Mouse (Mus musculus) urinary bladder, adult 18-20 months (tissue): ENCODE results near the gene Plekhg1.

Experiments
- DNase-seq, 2 experiments: peaks; one replicate each; pipeline ENCODE4 v3.0.0; 2022; ENCODE audit warnings: low spot score in 2 of 2, mixed read lengths in 2 of 2

Plekhg1 gene

DNA sequence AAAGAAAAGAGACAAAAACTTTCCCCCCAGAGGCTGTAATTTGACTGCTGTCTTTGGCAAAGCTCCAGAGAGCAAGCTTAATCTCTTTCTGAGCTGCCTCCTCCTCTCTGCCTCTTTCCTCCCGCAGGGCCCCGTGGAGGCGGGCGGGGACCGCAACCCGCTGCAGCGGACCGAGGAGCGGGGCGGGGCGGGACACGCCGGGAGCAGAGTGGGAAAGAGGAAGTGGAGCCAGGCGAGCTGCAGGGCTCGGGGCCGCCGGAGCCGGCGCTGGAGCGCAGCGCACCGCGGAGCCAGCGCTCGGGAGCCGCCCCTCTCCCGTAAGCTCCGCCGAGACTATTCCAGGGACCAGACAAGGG is at the start of gene Plekhg1:
Plekhg1 (plus strand) TSS at position 217 of the 356 bp plus-strand sequence.
- peak; percentile 63 to 77 for DNase-seq

- DNase-seq = no peak
These were observed 47.4 kb upstream of the Plekhg1 start for GRCm38 (mm10) chr10:3692791-3693190.

GRCm38 (mm10) chr10:3693699-3694280 is 46.4 kb upstream of the Plekhg1 start:
- DNase-seq = no peak

- no peak for DNase-seq
These were observed 44.7 kb upstream of the Plekhg1 start for GRCm38 (mm10) chr10:3695332-3695905.

- peak in 1 of 2 experiments; percentile 14 for DNase-seq
These were observed 43.3 kb upstream of the Plekhg1 start for GRCm38 (mm10) chr10:3696727-3697348.

DNA sequence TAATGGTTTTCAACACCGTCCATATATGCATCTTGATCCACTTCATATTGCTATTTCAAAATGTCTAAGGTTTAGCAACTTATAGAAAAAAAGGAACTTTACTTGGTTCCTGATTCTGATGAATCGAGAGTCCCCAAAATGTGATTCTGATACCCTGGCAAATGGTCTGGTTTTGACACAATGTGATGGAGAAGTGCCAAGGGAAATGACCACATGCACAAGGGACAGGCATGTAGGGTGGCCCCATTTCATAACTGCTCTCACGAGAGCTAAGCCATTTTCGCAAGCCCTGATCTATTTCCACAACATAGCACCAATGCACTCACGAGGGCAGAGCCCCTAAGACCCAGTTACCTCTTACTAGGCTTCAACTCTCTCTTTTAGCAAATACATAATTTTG is 42.7 kb upstream of the Plekhg1 start:
- DNase-seq = no peak

DNA sequence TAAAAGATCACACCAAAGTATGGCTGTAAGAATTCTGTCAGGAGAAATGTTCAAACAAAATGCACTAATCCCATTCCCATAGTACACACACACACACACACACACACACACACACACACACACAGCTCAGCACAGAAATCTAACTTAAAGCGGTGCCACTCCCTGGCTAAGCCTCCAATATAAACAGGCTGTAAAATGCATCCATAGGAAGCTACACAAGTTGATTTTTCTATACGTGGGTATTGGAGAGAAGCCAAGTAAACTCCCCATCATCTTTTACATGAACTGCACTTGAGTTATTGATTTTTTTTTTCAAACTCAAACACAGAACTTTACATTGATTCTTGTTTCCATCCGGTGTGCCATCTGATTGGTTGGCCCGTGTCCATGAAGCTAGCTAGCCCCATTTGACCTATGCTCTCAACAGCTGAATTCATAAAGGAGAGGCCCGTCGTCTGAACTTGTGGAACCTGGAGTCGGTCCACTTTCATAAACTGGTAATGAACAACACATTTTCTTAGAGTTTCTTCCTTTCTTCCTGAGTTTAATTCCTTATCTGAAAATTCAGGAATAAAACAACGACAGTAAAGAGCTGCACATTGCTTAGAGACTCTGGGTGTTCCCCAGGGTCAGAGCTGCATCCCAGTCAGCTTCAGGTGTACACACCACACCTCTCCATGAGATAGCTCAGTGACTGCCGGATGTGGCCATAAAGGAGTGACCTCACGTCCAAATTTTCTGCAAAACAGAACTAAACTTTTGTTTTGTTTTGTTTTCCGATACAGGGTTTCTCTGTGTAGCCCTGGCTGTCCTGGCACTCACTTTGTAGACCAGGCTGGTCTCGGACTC is 39.7 kb upstream of the Plekhg1 start:
- DNase-seq = no peak

DNA sequence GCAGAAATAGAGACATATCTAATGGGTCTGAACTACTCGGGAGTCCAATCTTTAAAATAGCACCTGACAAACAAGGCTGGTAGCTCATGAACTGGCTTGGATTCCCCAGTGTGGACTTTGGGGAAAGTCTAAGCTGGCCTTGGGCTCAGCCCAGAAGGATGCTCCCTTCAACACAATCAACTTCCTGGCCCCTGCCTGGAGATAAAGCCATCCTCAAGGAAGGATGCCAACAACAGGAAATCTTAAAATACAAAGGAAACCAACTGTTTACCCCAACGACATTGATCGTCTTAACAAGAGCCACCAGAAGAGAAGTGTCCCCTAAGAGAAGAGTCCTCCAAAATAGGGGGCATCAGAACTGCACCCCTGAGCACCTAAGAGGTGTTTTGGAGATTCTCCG is 38.3 kb upstream of the Plekhg1 start:
- DNase-seq = no peak

DNA sequence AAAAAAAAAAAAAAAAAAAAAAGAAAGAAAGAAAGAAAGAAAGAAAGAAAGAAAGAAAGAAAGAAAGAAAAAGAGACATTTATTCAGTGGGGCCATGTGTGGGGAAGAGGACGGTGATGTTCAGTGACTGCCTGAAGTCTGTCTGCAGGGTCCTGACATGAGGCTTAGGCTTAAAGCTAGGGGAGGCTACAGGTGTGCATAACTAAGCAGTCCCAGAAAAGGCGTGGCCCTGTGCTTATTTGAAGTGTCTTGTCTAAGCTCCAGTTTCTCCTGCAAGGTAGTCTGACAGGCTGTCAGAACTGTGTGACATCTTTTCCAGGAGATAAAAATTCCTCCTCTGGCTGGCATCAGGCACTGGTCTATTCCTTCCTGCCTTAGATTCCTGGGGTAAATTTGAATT is 37.6 kb upstream of the Plekhg1 start:
- no peak for DNase-seq

DNA sequence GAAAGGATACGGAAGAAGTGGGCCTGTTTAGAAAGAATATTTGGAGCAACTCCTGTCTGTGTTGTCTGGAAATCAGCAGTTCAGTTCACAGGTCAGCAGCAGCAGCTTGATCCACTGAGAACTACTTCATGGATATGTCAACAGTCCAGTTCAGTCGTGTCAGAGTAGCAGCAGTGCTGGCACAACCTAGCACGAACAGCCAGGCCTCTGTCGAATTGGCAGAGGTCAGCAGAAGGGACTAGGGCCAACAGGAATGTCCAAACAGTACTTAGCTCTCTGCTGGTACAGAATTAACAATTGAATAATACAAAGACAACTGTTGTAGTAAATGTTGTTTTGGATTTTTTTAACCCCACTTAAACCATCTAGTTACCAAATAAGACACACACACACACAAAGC is 33.9 kb upstream of the Plekhg1 start:
- no peak for DNase-seq

- no peak for DNase-seq
These were observed 30.1 kb upstream of the Plekhg1 start for GRCm38 (mm10) chr10:3710081-3710480.

DNA sequence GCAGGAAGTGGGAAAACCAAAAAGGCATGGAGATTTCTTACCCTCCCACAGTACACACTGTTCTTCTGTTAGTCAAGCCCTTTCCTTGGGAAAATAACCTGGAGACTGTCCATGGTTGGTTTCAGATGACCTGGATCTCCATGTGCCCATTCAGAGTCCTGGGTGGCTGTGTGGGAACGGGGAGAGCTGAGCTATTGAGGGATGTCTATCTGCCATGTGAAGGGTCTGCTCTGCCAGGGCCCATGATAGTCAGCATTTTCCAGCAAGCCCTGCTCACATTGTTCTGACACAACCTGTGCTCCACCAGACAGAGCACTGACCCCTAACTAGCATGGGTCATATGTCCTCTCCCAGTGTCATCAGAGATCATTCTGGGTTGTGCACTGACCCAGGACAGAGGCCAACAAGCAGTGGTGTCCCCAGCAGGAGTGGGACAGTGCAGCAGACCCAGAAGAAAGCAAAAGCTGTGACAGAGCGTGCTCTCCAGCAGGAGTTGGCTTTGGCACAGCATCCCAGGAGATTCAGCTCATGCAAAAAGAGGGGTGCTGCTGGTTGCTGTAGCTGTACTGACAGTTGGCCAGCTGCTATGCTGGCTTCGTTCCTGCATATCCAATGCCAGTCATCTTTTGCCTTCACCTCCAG is 24.7 kb upstream of the Plekhg1 start:
- DNase-seq = no peak

- DNase-seq = no peak
These were observed 21.9 kb upstream of the Plekhg1 start for GRCm38 (mm10) chr10:3718021-3718865.

DNA sequence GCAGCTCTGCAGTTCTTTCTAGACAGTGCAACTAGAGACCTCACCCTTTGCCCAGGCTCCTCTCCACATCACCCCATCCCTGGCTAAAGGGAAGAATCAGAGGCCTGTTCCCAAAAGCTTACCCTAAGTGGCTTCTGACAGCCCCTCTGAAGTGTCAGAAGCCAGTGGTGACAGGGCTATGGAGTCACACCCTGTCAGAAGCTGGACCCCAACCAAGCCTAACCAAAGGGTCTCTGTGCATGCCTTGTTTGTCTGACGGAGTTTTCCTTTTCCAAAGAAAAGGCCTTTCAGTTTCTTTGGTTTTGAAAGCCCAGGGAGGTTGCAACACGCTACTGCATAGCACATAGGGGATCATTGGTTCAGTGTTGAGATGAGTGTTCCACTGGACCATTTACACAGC is 19.9 kb upstream of the Plekhg1 start:
- no peak for DNase-seq

DNA sequence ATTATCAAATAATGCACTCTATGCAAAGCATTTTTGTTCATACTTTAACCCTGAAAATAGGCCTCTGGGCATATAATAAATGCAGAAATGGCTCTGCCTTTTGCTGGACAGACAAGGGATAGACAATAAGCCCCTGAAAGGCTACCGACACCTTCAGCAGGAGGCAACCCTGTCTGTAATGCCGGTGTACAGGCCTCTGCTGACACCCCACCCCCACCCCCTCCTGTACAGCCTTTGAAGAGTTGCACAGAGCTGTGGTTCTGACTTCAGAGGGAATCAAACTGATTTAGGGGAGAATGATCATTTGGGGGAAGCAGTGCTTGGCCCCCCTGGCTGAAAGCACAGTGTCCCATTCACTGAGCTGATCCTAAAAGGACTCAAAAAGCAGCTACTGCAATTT is 17.8 kb upstream of the Plekhg1 start:
- no peak for DNase-seq

- no peak for DNase-seq
These were observed 15.5 kb upstream of the Plekhg1 start for GRCm38 (mm10) chr10:3724665-3725064.

DNA sequence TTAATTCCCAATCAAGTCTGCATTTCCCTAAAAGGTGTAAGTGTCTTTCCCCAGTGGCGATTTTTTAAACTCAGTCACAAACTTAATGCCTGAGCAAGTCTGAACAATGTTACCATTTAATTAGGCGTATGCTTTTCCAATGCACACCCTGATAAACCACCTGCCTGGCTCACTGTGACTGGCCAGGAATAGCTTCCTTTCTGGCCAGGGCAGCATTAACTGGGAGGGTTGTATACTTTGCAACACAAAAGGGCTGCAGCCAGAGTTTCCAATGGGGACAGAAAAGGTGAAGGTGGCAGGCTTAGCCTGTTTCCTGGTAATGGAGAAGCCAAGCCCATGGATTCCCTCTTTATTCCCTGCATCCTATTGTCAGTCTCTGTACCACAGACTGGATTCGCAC is 10.5 kb upstream of the Plekhg1 start:
- no peak for DNase-seq

DNA sequence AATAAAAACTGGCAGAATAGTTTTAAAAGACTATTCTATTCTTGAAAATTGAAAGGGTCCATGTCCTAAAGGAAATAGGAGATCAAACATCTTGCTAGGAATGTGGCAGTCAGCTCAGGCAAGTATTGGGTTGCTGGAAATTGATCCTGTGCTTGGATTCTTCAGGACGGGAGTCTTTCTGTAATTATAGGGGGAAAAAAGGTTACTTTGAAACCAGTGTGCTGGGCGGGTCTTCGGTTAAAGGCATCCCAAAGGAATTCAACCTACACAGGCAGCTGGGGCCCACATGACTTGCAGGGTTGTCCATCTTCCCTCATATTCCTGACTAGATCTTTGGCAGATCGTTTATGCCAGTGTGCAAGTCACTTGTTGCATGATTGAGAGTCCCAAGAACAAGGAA is 9.8 kb upstream of the Plekhg1 start:
- no peak for DNase-seq

GRCm38 (mm10) chr10:3737034-3737433 is 3.1 kb upstream of the Plekhg1 start:
- no peak for DNase-seq

DNA sequence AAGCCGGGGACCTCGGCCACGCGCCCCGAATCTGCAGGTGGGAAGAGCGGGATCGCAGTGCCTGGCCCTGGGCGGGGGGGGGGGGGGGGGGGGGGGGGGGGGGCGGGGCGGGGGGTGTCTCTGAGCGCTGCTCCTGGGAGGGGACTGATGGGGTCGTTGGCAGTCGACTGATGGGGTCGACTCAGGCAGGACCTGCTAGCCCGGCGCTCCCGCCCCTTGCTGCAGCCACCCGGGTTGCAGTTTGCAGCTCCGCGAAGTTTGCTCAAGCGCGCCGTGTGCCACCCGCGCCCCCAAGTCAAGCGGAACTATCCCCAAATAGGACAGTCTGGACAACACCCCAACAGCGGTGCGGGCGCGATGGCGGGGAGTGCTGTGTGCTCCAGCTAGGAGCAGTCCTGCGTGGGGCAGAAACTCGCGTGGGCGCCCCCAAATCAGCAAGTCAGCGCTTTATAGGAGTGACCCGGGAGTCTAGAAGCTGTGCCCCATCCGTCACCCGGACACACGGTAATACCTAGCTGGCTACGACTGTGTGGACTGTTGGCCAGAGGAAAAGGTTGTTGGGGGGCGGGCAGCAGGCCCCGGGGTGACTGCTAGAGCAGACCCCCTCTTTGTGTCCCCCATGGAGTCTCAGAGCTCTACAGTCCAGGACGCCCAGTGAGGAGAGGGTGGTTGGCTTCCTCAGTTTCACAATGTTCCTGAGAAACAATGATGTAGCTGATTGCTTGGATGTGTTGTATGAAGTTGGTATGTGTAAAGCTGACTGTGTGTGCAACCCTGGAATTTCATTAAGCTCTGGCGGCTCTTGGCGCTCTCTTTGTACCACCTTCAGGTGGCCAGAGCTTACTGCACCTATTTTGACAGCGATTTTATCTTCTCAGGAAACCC is 582 bp downstream of the Plekhg1 start:
- DNase-seq = peak; percentile 20 to 50
